Mouse (Mus musculus) WW6 (cell line): Measurements from ENCODE around the gene Topbp1.
"Not testable (repeated sequence)": the region's sequence is repeated elsewhere in the genome, so short reads cannot be mapped to it uniquely, and the experiment has no call there.

Experiments
- DNase-seq: peaks from one replicate; pipeline ENCODE4 v3.0.0-alpha.2; 2013; ENCODE audit warnings: low read depth, low spot score

Topbp1 gene

DNA sequence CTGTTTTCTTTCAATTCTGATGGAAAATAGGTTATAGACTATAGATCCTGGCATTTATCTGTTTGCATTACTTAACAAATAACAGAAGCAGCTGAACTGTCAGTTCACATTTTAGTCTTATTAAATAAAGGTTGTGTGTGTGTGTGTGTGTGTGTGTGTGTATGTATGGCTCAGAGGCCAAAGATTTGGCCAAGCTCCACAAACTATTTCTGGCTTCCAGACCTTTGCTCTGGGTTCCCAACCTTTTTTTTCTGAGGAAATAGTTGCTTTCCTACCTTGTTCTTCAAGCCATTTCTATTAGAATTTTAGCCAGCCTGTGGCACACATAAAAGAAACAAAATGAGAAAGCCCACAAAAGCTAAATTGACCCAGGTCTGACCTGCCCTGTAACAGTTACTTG lies 43.8 kb downstream of the Topbp1 start:
- DNase-seq, result no peak

DNA sequence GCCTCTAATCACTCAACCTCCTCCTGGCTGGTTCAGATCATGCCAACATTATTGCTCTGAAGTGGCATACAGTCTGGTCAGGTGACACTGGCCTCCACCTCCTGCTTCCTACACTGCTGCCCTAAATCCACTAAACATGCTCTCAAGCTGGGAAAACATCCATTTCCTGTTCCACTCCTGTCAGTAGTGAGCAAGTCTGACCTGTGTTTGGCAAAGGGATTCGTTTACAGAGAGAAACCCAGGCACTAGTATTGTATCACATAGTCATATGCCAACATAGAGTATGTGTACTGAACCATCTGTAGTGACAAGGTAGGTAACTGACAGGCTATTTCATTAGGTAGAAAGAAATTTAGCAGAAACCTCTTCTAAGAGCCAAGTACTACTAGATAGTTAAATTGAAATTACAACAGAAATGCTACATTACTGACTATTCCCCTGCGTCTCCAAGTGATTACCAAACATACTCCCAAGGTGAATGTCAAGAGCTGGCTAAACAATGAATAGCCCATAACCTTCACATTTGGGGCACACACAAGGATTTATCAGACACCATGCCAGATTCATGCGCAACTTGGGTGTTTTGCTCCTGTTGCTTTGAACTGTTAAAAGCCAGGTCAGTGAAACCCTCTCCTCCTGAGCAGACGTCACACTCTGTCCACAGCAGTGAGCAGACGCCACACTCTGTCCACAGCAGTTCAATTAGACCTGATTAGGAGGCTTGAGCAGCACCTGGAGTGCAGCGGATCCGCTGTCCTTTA lies 48.7 kb downstream of the Topbp1 start:
- DNase-seq, result not testable (repeated sequence)

DNA sequence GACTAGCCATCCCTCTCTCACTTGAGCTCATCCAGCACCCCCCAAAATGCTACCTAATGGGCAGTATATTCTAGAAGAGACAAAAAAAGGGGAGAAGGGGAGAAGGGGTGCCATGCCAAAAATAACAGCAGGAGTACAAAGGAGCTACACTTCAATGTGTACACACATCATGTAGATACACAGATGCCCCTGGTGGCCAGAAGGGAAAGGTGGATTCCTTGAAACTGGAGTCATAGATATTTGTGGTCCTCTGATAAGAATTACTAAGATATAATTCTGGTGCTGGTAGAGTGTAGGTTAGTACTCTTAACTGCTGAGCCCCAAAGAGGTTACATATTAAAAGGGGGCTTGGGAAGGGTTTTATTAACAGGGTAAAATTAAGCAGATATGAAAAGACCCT lies 52.9 kb downstream of the Topbp1 start:
- DNase-seq, result no peak

DNA sequence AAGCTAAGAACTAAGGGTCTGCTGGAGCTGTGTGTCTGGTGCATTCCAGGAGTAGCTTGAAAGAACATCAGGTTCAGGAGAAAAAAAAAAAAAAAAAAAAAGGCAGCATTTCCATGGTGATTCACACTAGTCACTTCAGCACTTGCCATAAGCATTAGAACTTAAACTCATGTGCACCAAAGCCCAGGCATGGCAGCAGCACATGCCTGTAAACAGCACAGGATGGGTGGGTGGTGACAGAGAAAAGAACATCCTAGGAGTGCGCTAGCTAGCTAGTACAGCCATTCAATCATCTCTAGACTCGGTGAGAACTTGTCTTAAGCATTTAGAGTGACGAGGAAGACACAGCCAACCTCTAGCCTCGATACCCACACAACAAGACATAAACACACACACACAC lies 53.5 kb downstream of the Topbp1 start:
- no peak for DNase-seq

DNA sequence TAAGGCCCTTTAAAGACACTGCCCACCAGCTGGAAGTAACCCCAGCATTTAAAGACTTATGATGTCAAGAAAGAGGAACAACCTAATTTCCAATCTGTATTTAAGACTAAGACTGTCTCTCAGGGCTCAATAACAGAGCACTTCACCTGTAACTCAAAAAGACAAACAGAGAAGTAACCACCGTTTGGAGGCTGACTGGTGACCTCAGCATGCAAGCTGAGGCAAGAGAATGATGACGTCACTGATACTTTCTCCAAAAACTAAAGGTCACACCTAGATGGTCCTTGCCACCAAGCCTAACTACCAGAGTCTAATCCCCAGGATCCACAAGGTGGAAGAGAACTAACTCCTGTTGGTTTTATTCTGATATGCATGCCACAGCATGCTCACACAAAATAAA lies 55.6 kb downstream of the Topbp1 start:
- no peak for DNase-seq

DNA sequence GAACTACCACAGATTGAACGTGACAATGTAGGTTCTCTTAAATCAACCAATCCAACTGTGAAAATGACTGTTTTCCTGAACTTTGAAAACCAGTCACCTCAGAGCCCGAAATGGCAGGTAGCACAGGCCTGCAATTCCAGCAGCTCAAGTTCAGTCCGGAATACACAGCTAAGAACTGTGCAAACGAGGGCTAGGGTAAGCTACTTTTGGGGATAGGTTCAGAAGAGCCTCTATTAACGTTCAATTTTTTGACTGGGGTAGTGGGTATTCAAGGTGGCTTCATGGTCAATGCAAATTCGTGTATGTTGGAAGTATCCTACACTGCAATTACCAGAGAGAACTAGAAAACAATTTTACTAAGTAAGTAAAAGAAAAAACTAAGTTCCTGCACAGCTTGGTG lies 58.1 kb downstream of the Topbp1 start:
- DNase-seq, result no peak

DNA sequence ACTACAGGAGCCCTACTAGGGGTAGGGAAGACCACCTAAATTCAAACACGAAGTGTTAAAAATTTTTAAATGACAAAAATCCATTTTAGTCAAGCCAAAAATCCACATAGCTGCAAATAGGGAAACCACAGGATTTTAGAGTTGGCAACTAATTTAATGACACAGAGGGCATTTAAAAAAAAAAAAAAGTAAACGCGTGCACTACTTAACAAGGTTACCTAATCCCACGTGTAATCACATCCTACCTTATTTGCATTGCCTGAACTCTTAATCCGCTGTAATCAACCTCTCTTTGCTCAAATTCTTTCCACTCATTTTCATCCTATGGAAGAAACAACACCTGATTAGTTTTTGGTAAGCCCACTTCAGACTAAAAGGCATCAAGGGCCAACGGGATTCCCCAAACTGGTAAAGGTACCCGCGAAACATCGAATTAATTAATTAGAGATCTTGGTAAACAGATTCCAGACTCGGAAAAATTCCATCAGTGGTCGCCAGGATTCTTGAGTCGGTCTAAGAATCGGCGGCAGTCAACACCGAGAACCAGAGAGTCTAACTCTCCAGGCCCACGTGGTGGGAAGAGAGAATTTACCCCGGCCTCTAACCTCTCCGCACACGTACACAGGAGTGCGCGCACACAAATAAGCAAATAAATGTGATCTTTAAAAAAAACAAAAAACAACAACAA lies 58.9 kb downstream of the Topbp1 start:
- DNase-seq, result no peak

DNA sequence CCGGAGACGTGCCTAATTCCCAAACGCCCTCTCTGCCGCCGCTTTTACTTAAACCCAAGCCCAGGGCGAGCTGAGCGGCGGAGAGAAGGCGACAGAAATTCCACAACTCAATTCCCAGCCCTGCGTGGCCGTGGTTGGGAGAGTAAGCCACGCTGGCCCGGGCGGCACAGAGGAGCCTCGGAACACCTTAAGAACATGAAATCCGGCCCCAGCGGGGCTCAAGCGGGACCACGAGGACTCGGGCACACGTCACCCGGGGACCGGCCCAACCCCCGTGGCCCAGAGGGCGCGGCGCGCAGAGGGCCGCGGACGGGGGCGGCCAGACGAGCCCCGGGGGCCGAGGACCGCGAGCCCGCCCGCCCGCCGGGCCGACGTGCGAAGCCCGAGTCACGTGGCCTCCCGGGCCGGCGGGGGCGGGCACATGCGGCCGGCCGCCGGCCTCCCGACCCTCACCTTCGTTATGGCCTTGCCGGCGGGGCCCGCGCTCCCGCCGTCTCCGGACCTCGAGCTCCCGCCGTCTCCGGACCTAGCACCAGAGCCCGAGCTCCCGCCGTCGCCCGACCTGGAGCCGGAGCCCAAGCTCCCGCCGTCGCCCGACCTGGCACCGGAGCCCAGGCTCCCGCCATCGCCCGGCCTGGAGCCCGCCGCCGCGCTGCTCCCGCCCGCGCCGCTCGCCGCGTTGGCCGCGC lies 59.7 kb downstream of the Topbp1 start:
- no peak for DNase-seq

DNA sequence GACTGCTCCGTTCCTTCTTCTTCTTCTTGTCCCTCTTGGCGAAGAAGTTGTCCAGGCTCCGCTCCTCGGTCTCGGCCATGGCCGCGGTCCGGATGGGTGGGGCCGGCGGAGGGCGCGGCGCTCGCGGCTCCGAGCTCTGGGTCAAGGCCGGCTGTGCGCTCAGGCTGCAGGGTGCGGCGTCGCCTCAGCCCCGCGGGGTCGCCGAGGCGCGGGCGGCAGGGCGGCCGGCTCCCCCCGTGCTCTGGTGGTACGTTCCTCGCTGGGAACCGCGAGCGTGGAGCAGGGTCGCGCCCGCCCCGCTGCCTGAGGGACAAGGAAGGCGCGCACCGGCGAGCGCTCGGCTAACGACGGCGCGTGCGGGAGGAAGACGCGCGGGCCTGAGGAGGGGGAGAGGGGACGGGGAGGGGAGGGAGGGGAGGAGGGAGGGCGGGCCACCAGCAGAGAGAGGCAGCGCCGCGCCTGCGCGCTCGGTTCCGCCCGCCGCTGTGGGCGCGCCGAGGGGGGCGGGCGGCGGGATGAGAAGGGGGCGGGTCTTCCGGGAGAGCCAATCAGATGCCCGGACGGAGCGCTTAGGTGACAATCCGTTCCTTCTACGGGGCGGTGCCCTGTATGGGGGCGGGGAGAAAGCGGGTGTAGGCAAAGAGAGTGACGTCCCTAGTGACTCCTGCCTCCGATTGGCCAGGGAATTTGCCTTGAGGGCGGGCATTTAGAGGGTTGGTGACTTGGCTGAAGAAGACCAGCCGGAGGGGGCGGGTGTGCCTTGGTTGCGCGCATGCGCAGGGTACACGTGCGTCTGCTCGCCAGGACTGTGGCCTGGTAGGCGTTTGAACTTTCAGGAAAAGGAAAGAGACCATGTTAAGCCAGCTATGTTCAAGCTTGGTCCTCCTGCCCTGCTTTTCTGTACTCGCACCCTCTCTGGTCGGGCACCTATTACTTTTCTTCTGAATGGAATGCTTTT lies 60.6 kb downstream of the Topbp1 start, which contains the start of gene Cdv3:
TSS of gene Cdv3 (minus strand) at position 551 of the 958 bp plus-strand sequence.
- DNase-seq, result peak; percentile 99

DNA sequence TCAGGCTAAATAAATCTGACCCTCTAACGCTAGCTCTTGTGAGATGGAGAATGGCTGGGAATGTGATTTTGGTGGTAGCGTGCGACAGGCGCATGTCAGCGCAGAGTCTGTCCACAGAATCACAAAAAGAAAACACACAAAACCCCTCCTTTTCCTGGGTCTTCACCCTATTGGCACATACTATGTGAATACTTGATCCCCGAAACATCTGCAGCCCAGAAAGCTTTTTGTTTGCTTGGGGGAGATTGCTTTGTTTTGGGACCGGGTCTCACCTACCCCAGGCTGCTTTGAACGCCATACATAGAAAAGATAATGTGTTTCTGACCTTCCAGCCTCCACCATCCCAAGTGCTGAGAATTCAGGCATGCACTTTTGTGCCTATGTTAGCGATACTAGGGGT lies 61.3 kb downstream of the Topbp1 start:
- no peak for DNase-seq

DNA sequence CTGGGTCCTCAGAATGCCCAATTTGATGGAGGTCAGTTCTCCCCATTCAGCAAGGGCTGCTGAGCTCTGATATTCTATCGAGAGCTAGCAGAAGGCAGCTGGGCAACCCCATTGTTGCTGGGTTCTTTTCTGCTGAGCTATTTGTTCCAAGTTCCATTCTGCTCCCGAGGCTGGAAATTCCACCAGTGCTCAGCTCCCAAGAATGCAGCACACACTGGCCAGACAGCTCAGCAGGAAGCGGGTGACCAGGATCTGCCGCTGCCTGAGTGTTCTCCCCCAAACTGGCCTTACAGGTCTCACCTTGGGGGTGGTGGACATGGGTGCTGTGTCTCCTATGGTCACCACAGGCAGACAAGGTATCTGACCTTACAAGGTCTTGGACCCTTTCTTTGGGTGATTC lies 64.9 kb downstream of the Topbp1 start:
- DNase-seq, result no peak

DNA sequence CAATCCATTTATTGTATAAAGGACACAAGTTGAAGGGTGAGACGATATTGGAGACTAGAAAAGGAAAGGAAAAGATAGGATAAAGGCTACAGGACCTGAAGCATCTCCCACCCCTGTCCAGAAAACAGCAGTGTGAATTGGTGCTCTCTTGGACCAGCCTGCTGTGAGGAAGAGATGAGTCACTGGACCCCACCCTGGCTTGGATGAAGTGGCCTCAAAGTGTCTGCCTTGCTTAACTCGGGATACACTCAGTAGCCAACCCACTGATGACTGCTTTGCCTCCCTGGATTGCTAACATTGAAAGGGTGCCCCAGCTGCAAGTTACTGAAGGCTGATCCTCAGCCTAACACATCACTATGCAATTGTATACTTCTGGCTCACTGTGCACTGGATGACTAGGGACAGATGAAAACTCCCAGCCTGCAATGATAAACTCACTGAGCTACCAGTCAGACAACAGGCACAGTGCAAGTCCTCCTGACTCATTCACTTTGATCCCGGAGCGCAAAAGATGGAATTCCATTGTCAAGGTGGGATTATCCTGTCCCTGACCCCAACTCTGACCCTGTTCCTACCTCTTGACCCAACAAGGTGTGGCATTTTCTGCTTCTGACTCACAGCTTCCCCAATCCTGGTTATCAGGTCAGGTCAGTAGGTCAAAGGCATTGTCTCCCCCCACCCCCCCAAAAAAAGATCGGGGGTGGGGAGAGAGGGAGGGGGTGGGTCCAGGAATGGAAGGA lies 67.4 kb downstream of the Topbp1 start:
- DNase-seq, result no peak

DNA sequence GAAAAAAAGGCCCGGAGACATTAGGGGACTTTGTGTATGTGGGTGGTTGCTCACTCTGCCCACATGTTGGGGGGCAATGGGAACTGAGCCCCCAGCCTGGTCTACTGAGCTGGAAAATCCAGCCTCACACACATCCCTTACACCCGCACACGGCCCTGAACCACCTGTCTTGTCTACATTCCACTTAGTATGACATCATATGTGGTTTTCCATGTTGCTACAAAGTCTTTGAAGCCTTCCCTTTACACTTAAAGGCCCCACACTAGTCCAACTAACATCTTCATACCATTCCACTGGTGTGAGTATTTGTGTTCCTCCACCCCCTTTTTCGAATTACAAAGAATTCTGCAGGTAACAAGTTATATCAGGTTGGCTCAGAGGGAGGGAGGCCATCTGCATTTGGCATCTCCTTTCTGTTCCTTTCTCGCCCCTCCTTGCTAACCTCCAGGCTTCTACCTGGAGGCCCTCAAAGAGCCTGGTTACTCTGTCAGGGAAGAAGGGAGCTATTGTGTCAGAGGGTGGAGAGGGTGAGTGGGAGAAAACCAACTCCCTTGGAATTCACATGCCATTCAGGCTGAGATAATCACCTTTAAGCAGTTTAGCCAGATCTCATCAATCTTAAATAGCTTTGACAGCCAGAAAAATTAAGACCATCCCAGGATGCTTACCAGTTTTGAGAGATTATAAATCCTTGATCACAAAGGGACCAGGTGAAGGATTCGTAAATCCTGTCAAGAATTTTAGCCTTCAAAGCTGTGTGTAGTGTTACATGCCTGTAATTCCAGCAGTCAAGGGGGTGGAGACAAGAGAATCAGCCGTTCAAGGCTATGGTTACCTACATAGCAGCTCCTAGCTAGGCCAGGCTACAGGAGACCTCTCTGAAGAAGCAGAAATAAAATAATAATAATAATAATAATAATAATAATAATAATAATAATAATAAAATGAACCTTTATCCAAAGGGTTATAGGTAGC lies 71.6 kb downstream of the Topbp1 start:
- DNase-seq, result no peak

DNA sequence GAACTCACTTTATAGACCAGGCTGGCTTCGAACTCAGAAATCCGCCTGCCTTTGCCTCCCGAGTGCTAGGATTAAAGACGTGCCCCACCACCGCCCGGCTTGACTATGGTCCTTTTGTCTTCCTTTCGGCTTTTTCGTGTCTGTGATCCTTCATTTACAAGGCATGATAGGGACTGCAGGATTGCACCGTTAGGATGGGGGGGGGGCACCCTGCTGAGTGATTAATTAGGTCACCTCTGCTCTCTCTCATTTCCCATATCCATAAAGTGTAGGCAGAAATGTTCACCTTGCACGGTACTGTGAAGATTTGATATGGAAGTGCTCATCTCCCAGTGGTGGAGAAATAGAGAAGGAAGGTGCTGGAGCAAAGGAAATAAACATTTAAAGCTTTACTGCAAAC lies 73.7 kb downstream of the Topbp1 start:
- DNase-seq, result no peak

DNA sequence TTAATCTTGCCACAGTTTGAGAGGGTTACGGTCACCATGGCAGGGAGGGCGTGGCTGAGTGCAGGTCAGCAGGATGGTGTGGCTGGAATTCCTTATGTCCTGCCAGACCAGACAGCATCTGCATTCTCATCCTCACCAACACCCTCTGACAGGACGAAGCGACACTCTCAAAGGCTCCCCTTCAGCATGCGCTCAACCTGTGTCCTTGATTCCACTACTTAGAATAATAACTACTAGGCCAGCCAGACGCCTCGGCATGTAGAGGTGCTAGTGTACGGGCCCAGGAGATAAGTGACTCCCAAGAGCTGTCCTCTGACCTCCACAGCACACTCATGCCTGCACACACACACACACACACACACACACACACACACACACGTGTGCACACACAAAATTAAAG lies 74.2 kb downstream of the Topbp1 start:
- DNase-seq, result no peak

DNA sequence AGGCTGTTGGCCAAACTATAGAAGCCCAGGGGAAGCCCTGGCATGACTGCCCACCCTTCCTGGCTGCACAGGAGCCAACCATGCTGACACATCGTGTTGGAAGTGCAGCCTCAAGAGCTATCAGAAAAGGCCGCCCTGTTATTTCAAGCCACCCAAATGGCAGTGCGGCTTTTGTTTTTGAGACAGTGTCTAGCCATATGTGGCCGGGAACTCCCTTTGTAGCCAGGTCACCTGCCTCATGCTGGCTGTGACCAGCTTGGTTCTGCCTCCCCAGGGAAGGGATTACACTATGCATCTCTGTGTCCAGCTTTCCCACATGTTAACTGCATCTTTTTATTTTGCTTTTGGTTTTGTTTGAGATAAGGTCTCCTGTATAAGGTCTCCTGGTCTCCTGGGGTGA lies 75.6 kb downstream of the Topbp1 start:
- DNase-seq, result no peak

DNA sequence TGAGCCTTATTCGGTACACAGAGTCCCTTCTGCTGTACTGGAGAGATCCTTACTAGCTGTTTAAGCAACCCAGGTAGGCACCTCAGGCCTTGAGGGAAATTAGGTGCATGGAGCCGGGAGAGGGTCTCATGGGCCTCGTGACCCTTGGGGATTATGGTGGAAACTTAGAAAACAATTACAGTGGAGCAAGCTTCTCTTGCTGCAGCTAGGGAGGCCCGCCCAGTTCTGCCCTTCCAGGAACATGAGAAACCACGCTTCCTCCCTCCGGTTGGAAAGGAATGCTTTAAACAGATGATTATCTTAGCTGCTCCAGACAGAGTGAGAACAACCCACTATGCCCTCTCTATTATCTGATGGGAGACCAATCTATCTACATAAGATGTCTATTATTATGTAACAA lies 78.0 kb downstream of the Topbp1 start:
- DNase-seq, result no peak

DNA sequence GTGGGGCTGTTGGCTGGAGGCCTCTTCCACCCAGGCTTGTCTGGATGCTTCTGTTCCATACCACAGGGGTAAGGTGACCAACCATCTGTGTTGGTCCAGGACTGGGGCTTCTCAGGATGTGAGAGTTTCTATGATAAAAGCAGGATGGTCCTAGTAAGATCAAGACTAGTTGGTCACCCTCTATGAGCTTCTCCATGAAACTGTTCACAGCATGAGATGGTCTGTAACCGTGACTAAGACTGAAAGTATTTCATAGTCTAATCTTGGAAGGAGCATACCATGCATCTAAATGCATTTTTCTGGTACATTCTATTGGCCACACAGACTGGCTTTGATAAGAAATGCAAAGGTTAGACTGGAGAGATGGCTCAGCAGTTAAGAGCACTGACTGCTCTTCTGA lies 78.6 kb downstream of the Topbp1 start:
- no peak for DNase-seq

DNA sequence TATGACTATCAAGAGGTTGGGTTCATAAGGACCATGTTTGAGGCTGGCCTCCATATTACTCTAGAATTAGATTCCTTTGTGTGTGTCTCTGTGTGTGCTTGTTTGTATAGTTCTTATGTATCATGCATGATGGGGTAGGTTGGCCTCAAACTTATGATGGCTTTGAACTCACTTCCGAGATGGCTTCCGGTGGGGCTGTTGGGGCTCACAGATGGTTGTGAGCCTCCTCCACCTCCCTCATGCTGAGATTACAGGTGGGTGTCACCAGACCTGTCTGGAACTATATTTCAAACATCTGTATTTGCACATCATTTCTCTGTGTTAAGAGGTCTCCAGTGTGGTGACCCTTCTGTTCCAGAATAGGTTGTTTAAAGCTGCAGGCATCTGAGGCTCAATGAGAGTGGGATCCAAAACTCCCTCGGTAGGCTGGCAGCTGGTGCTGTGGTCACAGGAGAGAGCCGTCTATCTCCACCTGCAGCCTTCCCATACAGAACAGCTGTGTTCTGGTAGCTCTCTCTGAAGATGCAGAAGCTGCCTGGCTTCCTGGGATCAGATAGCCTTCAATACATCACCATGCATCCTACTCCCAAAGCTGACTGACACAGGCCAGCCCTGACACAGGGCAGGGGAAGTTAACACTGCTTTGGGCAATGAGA lies 79.3 kb downstream of the Topbp1 start:
- no peak for DNase-seq
